Mouse (Mus musculus) hindlimb bud, embryonic 11.5 days (tissue): ENCODE measurements around the gene Zfp119b.
"Not testable (repeated sequence)": the region's sequence is repeated elsewhere in the genome, so short reads cannot be mapped to it uniquely, and the experiment has no call there.

Source experiments
- DNase-seq: peaks from one replicate; pipeline ENCODE4 v3.0.0-alpha.2; 2012; ENCODE audit warnings: low read depth, low spot score; ENCODE audit errors: extremely low spot score

Gene Zfp119b

DNA sequence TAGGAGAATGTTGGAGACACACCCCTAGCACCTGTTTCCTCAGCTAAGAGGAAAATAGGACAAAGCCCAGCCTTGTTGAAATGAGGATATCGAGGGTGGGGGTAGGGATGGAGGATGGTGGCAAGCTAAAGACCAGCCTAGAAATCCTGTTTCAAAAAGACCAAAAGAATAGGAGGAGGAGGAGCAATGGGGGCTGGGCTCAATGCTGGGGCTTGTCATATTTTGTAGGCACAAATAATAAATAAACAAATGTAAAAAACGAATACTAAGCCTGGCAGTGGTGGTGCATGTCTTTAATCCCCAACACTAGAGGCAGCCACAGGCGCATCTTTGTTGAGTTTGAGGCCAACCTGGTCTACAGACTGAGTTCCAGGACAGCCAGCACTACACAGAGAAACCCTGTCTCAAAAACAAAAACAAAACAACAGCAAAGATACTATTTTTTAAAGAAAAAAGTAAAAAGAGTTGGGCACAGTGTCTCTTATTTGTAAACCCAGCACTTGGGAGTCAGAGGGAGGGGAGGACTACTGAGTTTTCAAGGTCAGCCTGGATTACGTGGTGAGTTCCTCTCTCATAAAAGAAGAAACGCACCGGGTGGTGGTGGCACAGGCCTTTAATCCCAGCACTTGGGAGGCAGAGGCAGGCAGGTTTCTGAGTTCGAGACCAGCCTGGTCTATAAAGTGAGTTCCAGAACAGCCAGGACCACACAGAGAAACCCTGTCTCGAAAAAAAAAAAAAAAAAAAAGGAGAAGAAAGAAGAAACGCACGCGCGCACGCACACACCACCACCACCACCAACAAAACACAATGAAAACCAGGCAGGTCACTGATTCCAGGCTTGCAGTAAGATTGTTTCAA is 8.7 kb upstream of the Zfp119b start:
- DNase-seq, result no peak

DNA sequence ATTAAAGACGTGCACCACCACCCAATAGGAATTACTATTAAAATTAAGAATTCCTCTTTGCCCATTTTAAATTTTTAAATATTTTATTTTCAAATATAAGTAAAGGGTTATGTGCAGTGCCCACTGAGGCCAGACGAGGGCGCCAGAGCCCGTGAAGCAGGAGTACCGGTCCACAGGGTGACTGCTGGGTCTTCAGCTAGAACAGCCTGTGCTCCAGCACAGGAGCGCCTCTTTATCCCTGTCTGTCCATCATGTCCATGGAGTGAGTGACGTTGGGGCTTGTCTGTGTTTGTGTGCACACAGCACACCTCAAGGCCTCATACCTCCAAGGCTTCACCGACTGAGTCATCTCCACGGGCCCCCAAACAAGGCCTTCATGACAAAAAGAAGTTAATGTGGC is 7.9 kb upstream of the Zfp119b start:
- DNase-seq, result no peak

DNA sequence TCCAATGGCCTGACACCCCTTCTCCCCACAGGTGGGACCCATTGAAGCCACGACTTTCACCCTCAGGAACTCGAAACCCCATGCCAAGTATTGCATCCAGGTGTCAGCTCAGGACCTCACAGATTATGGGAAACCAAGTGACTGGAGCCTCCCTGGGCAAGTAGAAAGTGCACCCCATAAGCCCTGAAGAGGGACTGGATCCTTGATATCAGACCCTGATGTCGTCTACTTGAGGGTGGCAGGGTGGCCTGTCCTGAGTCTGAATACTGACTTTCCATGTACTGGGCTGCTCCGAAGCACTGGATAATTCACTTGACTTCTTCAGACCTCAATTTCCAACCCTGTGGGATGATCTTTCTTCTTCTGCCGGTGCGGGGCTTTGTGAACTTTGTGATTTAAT is 7.3 kb upstream of the Zfp119b start:
- DNase-seq, result no peak

DNA sequence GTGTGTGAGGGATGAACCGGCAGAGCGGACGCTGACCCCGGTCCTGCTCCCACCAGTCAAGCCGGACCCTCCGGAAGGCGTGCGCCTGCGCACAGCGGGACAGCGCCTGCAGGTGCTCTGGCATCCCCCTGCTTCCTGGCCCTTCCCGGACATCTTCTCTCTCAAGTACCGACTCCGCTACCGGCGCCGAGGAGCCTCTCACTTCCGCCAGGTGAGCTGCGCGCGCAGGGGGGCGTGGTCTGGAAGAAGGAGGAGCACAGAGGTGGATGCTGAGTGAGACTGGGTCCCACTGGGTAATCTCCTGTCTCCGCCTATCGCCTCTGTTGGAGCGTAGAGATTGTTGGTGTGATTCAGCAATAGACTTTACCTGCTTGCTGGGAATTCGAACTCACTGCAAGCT is 6.8 kb upstream of the Zfp119b start:
- DNase-seq, result no peak

DNA sequence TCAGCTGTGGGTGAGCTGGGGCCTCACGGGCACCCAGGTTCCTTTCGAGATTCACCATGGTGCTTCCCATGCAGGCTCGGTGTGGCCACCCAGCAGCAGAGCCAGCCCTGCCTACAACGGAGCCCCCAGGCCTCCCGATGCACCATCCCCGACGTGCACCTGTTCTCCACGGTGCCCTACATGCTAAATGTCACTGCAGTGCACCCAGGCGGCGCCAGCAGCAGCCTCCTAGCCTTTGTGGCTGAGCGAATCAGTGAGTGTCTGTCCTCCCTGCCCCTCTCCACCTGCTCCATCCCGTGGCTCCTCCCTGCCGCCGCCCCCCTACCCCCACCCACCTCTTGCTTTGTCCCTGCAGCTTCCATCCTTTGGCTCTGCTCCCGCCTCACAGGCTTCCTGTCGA is 4.9 kb upstream of the Zfp119b start:
- DNase-seq, result no peak

DNA sequence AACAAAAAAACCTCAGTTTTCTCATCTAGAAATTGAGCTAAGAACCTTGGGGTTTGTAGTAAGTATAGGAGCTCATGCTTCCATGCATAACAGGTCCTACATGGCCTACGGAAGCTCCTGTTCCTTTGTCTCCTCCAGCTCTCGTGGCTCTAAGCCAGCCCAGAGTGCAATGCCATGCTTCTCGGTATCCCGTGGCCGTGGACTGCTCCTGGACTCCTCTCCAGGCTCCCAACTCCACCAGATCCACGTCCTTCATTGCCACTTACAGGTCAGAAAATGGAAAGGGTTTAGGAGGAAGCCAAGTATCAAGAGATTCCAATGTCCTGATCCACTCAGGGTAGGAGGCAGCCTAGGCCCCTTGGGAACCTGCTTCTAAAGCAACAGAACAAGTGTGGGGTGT is 4.5 kb upstream of the Zfp119b start:
- DNase-seq, result no peak

DNA sequence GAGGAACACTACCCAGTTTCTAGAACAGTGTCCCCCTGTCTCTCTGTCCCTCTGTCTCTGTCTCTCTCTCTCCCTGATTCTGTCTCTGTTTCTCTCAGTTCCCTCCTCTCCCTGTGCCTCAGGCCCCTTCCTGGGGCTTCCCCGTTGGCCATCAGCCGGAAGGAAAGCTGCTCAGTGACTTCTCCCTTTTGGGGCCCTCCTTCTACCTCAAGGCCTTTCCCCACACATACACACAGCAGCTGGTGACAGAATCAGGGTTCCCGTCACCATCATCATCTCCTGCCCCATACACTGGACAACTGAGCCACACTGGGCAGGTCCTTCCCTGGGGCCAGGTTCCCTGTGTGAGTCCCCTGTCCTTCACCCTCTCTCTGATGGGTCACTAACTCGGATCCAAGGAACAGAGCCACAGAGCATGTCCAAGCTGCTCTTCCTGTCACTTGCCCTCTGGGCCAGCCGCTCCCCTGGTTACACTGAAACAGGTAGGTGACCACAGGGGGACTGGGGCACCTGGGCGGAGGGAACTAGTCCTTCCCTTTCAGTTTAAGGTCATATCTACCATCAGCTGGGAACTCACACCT is 3.2 kb upstream of the Zfp119b start, which contains the start of gene Ebi3:
Gene Ebi3 (plus strand): TSS at position 194 of the 581 bp plus-strand sequence.
- DNase-seq, result no peak

DNA sequence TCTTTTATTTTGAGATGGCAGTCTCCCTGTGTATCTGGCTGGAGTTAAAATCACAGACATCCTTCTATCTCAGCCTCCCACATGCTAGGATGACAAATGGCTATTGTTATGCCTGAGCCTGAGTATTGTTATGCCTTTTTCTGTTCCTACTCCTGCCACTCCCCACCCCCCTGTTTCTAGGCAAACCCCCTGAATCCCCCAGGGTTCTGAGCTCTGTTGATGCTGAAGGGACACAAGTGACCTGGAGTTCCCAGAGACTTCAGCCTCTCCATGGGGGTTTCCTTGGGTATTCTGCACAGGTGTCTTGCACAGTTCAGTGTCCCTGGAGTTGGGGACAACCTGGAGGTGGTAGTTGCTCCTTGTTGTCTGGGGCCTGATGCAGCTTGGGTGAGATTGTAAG is 2.7 kb upstream of the Zfp119b start:
- DNase-seq, result no peak

DNA sequence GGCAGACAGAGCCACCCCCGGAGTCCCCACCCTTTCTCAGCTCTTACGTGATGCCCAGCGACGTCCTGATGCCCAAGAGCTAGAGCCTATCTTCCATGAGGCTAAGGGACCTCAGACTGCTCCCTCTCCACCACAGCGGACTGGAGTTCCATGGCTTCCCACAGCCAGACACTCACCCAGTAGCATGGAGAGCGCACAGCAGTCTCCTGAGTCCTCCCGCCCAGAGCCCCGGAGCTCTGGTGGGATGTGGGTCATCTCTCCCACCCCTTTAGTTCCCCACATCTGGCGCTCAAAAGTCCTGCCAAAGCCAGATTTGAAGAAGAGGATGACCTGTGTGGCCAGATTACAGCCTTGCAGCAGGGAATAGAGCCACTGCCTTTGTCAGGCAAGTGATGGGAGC is 1.3 kb upstream of the Zfp119b start:
- DNase-seq, result no peak

DNA sequence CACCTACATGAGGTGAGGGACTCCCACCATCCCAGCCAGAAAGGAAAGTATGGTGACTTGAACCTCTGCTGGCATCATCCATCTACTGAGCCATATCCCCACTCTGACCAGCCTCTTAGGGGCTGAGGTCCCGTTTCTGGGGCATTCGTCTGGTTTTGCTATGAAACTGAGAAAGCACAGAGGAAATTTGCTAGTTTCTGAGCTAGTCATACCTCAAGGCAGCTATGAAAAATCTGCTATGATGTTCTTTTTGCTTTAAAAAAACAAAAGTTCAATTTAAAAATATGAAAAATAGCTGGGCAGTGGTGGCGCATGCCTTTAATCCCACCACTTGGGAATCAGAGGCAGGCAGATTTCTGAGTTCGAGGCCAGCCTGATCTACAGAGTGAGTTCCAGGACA is 653 bp downstream of the Zfp119b start:
- no peak for DNase-seq

DNA sequence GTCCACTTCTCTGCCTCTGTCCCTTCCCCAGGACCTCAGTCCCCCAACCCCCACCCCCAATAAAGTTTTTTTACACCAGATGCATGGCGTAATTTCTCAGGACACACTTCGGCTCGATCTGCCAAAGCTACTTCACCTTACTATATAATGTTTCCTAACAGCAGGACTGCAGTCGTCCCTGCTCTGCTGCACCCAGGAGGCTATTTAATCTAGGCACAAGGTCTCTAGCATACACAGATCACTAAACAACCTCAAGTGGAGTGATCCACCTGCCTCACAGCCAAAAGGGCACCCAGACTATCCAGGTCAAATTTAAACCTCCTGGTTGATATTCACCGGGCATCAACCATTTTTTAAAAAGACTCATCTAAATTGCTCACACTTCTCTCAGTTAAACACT is 3.6 kb downstream of the Zfp119b start:
- no peak for DNase-seq

DNA sequence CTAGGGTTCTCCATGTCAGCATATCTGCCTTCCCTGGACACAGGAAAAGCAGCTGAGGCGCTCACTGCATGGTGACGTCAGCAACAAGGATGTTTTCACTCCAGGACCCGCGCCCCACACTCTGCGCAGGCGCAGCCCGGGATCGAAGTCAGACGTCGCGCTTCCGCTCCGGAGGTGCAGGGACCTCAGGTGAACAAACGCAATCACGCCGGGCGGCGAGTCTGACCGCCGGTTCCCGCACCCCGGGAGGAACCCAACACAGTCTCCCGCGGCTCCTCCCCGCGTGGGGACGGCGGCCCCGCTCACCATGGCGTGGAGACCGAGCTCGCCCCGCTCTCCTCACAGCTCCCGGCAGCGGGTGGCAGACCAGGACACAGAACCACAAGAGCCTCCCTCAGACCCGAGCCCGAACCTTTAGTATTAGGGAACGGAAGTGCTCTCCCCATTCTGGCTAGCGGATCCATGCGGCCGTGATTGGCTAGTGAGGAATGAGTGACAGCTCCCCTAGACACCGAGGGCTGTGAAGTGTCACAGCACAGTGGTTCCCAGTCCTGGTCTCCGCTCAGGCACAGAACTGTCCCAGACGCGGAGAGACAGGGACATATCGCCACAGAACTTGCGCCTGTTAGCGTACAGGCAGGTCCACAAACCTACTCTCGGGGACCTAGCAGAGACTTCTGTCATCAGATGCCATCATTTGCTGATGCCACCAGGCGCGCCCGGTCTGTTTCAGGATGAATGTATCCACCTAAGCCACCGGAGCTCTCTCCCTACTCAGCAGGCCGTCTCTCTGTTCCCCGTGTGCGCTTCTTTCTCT is 4.2 kb downstream of the Zfp119b start:
- DNase-seq, result not testable (repeated sequence)

DNA sequence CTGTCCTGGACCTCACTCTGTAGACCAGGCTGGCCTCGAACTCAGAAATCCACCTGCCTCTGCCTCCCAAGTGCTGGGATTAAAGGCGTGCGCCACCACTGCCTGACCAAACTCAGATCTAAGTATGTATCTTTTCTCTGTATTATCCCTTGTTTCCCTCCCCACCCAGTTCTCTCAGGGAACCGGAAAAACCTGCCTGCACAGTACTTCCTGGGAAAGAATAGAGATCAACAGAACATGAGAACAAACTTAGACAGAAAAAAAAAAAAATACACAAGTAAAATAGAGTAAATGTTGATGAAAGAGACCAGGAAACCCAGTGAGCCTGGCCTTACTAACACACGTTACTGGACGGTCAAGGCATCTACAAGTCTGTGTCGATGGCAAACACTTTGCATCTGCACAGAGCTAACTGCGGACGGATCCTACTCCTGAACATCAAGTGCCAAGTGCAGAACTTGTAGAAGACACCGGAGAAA is 4.9 kb downstream of the Zfp119b start:
- DNase-seq, result not testable (repeated sequence)

DNA sequence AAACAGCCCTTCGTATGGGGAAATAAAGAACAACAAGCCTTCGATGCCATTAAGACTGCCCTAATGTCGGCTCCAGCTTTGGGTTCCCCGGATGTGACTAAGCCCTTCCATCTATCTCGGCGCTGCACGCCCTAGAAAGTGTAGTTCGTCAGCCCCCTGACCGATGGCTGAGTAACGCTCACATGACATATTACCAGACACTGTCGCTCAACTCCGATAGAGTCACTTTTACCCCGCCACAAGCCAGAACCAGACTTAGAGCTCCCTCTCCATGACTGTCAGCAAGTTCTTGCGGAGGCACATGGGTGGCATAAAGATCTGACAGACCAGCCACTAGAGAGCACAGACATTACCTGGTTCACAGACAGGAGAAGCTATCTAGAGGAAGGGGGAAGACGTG is 16.1 kb downstream of the Zfp119b start:
- DNase-seq, result no peak

DNA sequence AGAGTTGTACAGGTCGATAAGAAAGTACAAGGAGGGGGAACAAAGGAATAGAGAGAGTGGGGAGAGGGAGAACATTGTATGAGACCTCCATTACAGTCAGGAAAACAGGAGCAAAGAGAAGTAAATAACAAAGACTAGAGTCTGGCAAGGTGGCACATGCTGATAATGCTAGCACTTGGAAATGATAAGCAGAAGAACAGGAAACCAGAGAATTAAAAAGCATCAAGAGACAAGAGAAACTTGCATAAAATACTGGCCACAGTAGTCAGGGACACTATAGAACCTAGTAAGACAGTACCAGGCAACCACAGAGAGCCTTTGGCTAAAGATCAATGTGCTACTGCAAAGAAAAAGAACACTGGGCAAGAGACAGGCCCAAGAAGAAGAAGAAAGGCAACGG is 16.7 kb downstream of the Zfp119b start:
- DNase-seq, result no peak

DNA sequence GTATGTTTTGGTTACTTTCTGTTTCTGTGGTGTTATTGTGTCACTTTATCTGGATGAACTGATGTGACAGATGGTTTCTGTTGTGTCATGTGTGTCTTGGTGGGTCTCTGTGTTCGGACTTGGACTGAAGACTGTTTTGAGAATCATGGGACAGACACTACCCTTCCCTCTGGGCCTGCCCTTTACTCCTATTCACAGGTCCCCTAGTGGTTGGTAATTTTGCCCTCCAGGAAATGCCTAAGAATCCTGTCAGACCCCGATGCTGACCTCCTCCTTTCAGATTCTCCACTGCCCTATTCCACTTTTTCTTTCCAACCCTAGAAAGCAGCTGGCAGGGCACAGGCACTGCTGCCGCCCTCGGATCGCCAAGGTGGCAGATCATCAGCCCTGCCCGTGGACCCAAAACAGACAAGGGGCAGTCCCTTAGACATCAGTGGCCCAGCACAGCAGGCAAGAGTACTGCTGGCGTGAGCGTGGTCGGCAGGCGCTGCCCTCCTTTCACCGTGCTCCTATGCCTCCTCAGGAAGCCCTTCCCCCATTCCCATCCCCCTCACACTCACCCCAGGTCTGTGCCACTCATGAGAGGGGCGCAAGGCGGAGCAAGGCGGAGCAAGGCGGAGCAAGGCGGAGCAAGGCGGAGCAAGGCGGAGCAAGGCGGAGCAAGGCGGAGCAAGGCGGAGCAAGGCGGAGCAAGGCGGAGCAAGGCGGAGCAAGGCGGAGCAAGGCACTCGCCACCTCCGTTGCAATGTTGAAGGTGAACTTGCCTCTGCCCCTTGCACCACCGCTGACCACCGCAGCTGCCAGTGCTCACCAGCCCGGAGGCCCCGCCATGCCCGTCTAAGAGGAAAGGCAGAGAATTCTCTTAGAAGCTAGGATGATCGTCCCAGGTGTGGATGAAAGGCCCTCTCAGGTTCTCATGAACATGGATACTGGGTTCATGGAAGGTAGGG is 17.5 kb downstream of the Zfp119b start:
- DNase-seq, result peak; percentile 61

DNA sequence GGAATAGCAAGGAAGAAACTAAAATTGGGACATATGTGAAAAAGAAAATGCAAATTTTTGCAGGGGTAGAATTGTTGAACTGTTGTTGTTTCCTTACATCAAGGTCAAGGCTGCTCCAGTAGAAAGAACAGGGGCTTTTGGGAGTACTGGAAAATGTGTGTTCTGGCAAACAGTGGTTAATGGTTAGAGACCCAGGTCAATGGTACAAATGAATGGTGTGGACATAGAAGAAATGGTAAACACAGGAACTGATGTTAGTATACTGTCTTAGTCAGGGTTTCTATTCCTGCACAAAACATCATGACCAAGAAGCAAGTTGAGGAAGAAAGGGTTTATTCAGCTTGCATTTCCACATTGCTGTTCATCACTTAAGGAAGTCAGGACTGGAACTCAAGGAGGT is 42.6 kb downstream of the Zfp119b start:
- DNase-seq, result no peak

DNA sequence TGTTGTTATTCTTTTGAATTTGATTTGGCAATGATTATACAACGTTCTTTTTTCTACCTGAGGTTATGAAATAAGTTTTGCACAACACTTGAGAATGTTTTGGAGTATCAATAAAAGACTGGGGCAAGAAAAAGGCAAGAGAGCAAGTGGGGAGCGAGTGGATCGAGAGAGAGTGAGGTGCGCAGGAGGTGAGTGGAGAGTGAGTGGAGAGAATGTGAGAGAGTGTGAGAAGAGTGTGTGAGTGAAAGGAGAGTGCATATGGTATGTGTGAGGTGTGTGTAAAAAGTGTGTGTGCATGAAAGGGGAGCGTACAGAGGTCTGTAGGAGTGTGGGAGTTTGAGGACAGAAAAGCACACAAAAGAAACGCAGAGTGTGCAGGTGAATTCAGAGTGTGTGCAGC is 45.2 kb downstream of the Zfp119b start:
- DNase-seq, result no peak

DNA sequence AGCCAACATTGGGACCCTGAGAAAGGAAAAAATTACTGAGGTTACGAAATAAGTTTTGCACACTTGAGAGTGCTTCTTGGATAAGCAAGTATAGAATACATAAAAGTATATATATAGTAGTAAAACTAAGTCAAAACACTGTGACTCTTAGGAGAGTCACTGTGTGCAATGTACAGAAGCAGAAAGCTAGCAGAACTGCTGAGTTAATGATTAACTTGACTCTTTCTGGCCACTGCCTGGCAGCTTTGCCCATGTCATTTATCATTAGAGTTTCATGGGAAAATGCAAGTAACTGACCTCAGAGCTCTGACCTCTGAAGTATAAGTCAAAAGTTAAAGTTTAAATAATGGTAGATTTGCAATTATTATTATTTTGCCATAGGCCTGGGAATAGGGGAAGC is 45.6 kb downstream of the Zfp119b start:
- DNase-seq, result no peak

DNA sequence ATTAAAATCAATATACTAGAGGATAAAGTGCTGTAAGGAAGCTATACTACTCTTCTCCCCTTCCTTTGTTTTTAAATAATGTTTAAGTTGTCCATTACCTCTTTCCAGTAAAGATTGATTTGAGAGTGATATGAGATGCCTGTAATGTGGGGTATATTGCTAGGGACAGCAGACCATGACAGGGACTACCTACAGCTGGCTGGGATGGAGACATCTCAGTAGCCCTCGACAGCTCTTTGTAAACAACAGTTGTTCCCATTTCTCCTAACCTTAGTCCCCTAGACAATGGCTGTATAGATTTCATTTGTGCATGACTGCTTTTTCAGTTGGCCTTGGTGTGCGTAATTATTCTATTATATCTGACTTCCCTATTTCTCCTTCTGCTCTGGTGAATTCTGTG is 46.2 kb downstream of the Zfp119b start:
- no peak for DNase-seq
